Mouse (Mus musculus) lung, postnatal 0 days (tissue): Measurements from ENCODE around the gene Gjc2.

ENCODE experiments used
- CTCF ChIP-seq: IDR thresholded peaks from 2 replicates; pipeline ENCODE4 v1.5.1; 2016; ENCODE audit warnings: antibody characterized with exemption, mild to moderate bottlenecking
- EP300 ChIP-seq: IDR thresholded peaks from 2 replicates; pipeline ENCODE4 v1.6.1; 2016; ENCODE audit warnings: antibody characterized with exemption, mild to moderate bottlenecking, control low read depth

GRCm38 (mm10) chr11:59182864-59183331 is at the start of gene Gjc2:
- TF ChIP-seq CTCF, result no peak
- TF ChIP-seq EP300, result no peak
